Mouse (Mus musculus) fat pad, adult 2 months (tissue): ENCODE data around the gene Ranbp1.
"Not testable (repeated sequence)": the region's sequence is repeated elsewhere in the genome, so short reads cannot be mapped to it uniquely, and the experiment has no call there.

Source experiments
- DNase-seq: peaks from one replicate; pipeline ENCODE4 v3.0.0-alpha.2; 2011; ENCODE audit warnings: low read depth, low spot score; ENCODE audit errors: extremely low read depth

Ranbp1 gene

GRCm38 (mm10) chr16:18203430-18204091 lies 45.0 kb downstream of the Ranbp1 start:
- DNase-seq = no peak

DNA sequence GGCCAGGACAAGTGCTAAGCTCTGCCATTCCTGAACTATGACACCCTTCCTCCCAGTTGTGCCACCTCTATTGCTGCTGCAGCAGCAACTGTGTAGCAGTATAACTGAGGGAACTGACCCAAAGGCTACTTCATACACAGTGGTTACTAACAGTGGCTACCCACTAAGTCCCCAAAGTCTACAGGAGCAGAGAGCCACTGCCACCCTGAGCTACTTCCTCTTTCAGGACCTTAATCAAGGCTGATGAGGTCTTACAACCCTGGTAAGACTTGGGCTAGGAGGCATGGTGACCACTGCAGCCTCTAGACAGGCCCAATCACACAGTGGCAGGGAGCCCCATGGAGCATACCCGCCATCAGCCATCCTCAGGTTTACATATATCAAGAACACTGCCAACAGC lies 46.5 kb downstream of the Ranbp1 start:
- DNase-seq = no peak

DNA sequence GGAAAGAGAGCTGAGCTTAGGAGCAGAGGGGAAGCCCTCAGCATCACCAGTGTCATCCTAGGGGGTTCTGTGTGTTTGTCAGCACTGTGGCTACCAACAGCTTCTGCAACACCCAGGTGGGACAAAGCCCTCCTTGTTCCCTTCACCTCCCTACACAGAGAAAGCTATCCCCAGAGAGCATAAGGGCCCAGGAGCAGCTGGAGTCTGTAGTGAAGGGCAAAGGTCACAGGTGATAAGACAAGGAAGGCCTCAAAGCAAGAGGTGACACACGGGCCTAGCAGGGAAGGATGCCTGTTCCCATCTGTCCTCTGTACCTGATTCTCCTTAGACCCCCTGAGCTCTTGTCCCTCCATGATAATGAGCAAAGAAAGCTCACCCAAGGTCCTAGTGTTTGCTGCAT lies 46.9 kb downstream of the Ranbp1 start:
- DNase-seq = no peak

DNA sequence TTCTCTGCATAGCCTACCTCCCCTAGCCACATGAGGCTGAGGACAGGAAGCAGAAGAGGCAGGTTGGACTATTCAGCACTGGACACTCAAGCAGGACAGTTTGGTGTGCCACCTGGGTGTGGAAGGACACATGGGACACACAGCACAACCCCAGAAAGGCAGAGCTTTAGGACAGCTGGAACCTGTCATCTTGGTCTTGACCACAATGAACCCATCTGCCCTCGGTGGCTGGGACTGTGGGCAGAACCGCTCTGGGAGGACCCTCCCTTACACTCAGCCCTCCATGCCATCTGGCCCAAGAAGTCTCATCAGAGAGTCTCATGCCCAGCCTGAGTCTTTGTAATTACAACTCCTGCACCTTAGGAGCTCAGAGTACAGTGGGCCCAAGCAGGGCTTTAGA lies 48.5 kb downstream of the Ranbp1 start:
- no peak for DNase-seq

DNA sequence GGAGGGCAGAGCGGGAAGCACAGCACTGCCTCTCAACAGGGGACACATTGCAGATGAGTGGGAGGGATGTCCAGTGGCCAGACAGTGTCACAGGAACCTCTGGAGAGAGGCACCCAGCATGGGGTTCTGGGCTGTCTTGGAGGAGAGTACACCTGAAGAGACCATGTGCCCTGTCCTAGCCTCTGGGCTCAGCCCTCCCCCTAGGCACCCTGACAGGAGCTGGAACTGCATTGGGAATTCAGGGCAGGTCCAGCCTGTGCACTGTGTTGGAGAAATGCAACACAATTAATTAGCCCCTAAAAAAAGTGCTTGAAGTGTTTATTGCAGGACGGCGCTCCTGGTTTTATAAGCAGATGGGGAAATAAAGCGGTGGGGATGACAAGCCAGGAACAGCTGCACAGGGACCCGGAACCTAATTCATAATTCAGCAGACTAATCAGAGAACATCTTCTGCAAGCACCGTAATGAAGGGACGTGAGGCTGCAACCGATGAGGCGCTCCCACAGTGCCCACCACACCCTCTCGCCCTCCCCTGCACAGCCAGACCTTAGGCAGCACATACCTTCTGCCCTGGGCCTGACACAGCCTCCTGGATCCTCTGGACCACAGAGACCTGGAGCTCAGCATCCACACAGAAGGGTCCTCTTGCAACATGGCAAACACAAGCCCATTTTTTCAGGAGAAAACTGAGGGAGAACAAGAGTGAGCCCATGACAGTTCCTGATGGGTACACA lies 50.0 kb downstream of the Ranbp1 start:
- DNase-seq = no peak

- no peak for DNase-seq
These were observed 50.7 kb downstream of the Ranbp1 start for GRCm38 (mm10) chr16:18197881-18198280.

GRCm38 (mm10) chr16:18195561-18195960 lies 53.0 kb downstream of the Ranbp1 start:
- not testable (repeated sequence) for DNase-seq

GRCm38 (mm10) chr16:18195068-18195467 lies 53.5 kb downstream of the Ranbp1 start:
- DNase-seq = no peak

DNA sequence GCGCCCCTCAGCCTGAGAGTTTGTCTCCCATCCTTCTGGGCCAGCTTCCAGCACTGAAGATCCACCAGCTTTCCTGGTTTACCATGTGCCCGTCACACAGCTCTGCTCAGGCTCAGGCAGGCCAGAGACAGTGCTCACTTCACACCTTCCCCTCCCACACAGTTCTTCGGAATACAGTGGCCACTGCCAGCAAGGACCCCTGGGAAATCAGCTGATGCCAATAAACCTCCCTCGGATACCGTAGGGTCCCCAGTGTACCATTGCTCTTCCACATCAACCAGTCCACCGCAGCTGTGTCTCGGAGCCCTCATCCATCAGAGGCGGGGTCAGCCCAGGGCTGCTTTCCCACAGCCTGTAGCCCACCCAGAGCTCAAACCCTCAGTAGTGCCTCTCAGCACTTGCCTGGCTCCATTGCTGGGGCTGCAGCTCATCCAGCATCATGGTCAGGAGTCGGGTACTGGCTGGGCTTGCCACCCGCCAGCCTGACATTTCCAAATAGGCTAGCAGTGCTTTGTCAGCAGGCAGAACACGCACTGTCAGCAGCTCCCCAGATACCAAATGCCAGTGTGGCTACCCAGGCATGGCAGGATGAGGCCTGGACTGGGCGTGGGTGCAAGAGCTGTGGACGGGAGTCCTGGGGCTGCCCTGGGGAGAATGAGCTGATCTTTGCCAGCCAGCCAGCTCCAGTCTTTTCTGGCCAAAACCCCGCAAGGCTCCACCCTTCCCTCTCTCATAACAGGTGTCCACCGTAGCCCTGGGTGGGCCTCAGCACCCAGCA lies 54.1 kb downstream of the Ranbp1 start:
- DNase-seq = no peak

DNA sequence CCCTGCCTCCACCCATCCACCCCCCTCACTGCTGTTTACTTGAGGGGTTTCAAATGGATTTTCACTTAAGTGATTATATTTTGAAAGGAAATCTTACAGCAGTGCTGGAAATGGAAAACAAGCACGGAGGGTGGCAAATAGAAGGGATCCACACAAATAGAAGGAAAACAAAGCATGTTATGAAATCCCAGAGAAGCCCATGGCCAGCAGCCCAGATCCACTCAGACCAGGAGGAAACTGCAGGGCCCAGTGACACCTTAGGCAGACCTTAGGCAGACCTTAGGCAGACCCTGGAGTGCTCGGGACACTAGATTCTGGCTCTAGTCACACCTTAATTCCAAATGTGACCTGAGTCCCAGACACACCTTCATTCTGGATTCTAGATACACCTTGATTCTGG lies 57.5 kb downstream of the Ranbp1 start:
- DNase-seq = no peak
